Mouse (Mus musculus): ENCODE data around the gene Rab3b. TPM values are rescaled to one million over a fixed set of nuclear protein-coding genes. Genes with fewer than 3 reads are reported as not detected.

The Rab3b gene
- polyA plus RNA-seq, 1 experiment from 2014 or later, result 21.7 TPM

GRCm38 (mm10) chr4:108960619-108961460 is 82.0 kb downstream of the Rab3b start:
- 82% methylated on average over 4 of the region's 4 CpGs for WGBS
- H3K4me3 ChIP-seq (replicated peaks), result no peak overlapping the region

GRCm38 (mm10) chr4:108963017-108963416 is 84.2 kb downstream of the Rab3b start:
- no peak for ATAC-seq (ENCODE audit: insufficient number of reproducible peaks, low FRiP score, low TSS enrichment, low read depth)

More at GRCm38 (mm10) chr4:108960619-108961460, 82.0 kb downstream of the Rab3b start:
- Histone ChIP-seq H3K4me2 (replicated peaks) (no peak overlapping the region), H3K36me3 (no peaks in the 10 kb centered on the region), H3K9ac (no peak overlapping the region), H3K9me3 (replicated peaks) (no peaks in the 10 kb centered on the region), H3K4me1 (no peaks in the 10 kb centered on the region), H3K27me3 (no peaks in the 10 kb centered on the region), H3K27ac (replicated peaks) (no peak overlapping the region)
- ATAC-seq (ENCODE audit: insufficient number of reproducible peaks, low FRiP score, low TSS enrichment, low read depth), result no peak

GRCm38 (mm10) chr4:108969517-108969916 is 90.7 kb downstream of the Rab3b start:
- 74% methylated on average over 3 of the region's 3 CpGs for WGBS
- Histone ChIP-seq H3K9me3 (replicated peaks) (no peaks in the 10 kb centered on the region), H3K9ac (no peak overlapping the region), H3K4me2 (replicated peaks) (no peak overlapping the region), H3K27ac (replicated peaks) (no peak overlapping the region), H3K27me3 (no peaks in the 10 kb centered on the region), H3K4me3 (replicated peaks) (no peak overlapping the region), H3K36me3 (no peaks in the 10 kb centered on the region), H3K4me1 (no peaks in the 10 kb centered on the region)
- no peak for ATAC-seq (ENCODE audit: insufficient number of reproducible peaks, low FRiP score, low TSS enrichment, low read depth)

More at GRCm38 (mm10) chr4:108963017-108963416, 84.2 kb downstream of the Rab3b start:
- Histone ChIP-seq H3K9ac (no peak overlapping the region), H3K36me3 (no peaks in the 10 kb centered on the region), H3K27ac (replicated peaks) (no peak overlapping the region), H3K27me3 (no peaks in the 10 kb centered on the region), H3K4me3 (replicated peaks) (no peak overlapping the region), H3K4me2 (replicated peaks) (no peak overlapping the region), H3K9me3 (replicated peaks) (no peaks in the 10 kb centered on the region), H3K4me1 (no peaks in the 10 kb centered on the region)
- WGBS, result 79% methylated on average over 6 of the region's 6 CpGs

- no peak overlapping the region for H3K27ac ChIP-seq (replicated peaks)
- no peaks in the 10 kb centered on the region for H3K27me3 ChIP-seq
- 63% methylated on average over 5 of the region's 5 CpGs for WGBS
- ATAC-seq (ENCODE audit: insufficient number of reproducible peaks, low FRiP score, low TSS enrichment, low read depth), result no peak
- H3K9ac ChIP-seq, result no peak overlapping the region
- no peaks in the 10 kb centered on the region for H3K9me3 ChIP-seq (replicated peaks)
- H3K4me3 ChIP-seq (replicated peaks), result no peak overlapping the region
- no peaks in the 10 kb centered on the region for H3K4me1 ChIP-seq
- H3K4me2 ChIP-seq (replicated peaks), result no peak overlapping the region
- no peaks in the 10 kb centered on the region for H3K36me3 ChIP-seq
Measured at GRCm38 (mm10) chr4:108971054-108971453, 92.2 kb downstream of the Rab3b start.

- WGBS, result 43% methylated on average over 6 of the region's 6 CpGs
- no peak for ATAC-seq (ENCODE audit: insufficient number of reproducible peaks, low FRiP score, low TSS enrichment, low read depth)
- H3K4me1 ChIP-seq, result no peaks in the 10 kb centered on the region
- H3K4me2 ChIP-seq (replicated peaks), result no peak overlapping the region
- no peaks in the 10 kb centered on the region for H3K9me3 ChIP-seq (replicated peaks)
- no peaks in the 10 kb centered on the region for H3K36me3 ChIP-seq
- H3K27ac ChIP-seq (replicated peaks), result no peak overlapping the region
- no peak overlapping the region for H3K9ac ChIP-seq
- no peak overlapping the region for H3K4me3 ChIP-seq (replicated peaks)
- H3K27me3 ChIP-seq, result no peaks in the 10 kb centered on the region
Measured at GRCm38 (mm10) chr4:108976458-108977071, 97.7 kb downstream of the Rab3b start.

GRCm38 (mm10) chr4:108986833-108987472 is 108.1 kb downstream of the Rab3b start:
- 93% methylated on average over 1 of the region's 1 CpGs for WGBS

GRCm38 (mm10) chr4:108987473-108987842 is 108.6 kb downstream of the Rab3b start:
- H3K9ac ChIP-seq, result no peak overlapping the region
- H3K4me2 ChIP-seq (replicated peaks), result no peak overlapping the region
- no peak for ATAC-seq (ENCODE audit: insufficient number of reproducible peaks, low FRiP score, low TSS enrichment, low read depth)
- H3K27ac ChIP-seq (replicated peaks), result no peak overlapping the region
- H3K27me3 ChIP-seq, result no peaks in the 10 kb centered on the region
- H3K9me3 ChIP-seq (replicated peaks), result no peaks in the 10 kb centered on the region
- no peak overlapping the region for H3K4me3 ChIP-seq (replicated peaks)
- no peaks in the 10 kb centered on the region for H3K36me3 ChIP-seq
- no peaks in the 10 kb centered on the region for H3K4me1 ChIP-seq
- WGBS, result 52% methylated on average over 4 of the region's 4 CpGs

More at GRCm38 (mm10) chr4:108986833-108987472, 108.1 kb downstream of the Rab3b start:
- H3K27ac ChIP-seq (replicated peaks), result no peak overlapping the region
- H3K4me1 ChIP-seq, result no peaks in the 10 kb centered on the region
- no peak overlapping the region for H3K9ac ChIP-seq
- ATAC-seq (ENCODE audit: insufficient number of reproducible peaks, low FRiP score, low TSS enrichment, low read depth), result no peak
- no peak overlapping the region for H3K4me3 ChIP-seq (replicated peaks)
- H3K36me3 ChIP-seq, result no peaks in the 10 kb centered on the region
- no peak overlapping the region for H3K4me2 ChIP-seq (replicated peaks)
- H3K27me3 ChIP-seq, result no peaks in the 10 kb centered on the region
- H3K9me3 ChIP-seq (replicated peaks), result no peaks in the 10 kb centered on the region

- 67% methylated on average over 2 of the region's 2 CpGs for WGBS
- no peak overlapping the region for H3K4me3 ChIP-seq (replicated peaks)
- H3K27ac ChIP-seq (replicated peaks), result no peak overlapping the region
- no peak overlapping the region for H3K9ac ChIP-seq
- no peaks in the 10 kb centered on the region for H3K9me3 ChIP-seq (replicated peaks)
- H3K27me3 ChIP-seq, result no peaks in the 10 kb centered on the region
- H3K36me3 ChIP-seq, result no peaks in the 10 kb centered on the region
- ATAC-seq (ENCODE audit: insufficient number of reproducible peaks, low FRiP score, low TSS enrichment, low read depth), result no peak
- no peak overlapping the region for H3K4me2 ChIP-seq (replicated peaks)
- H3K4me1 ChIP-seq, result no peaks in the 10 kb centered on the region
Measured at GRCm38 (mm10) chr4:108989430-108989829, 110.6 kb downstream of the Rab3b start.

- no peaks in the 10 kb centered on the region for H3K4me1 ChIP-seq
- no peaks in the 10 kb centered on the region for H3K36me3 ChIP-seq
- H3K4me2 ChIP-seq (replicated peaks), result no peak overlapping the region
- H3K27me3 ChIP-seq, result no peaks in the 10 kb centered on the region
- ATAC-seq (ENCODE audit: insufficient number of reproducible peaks, low FRiP score, low TSS enrichment, low read depth), result no peak
- no peak overlapping the region for H3K27ac ChIP-seq (replicated peaks)
- H3K9ac ChIP-seq, result no peak overlapping the region
- H3K4me3 ChIP-seq (replicated peaks), result no peak overlapping the region
- no peaks in the 10 kb centered on the region for H3K9me3 ChIP-seq (replicated peaks)
Measured at GRCm38 (mm10) chr4:108990032-108990431, 111.2 kb downstream of the Rab3b start.

- H3K27ac ChIP-seq (replicated peaks), result no peak overlapping the region
- H3K4me3 ChIP-seq (replicated peaks), result no peak overlapping the region
- WGBS, result 91% methylated on average over 6 of the region's 6 CpGs
Measured at GRCm38 (mm10) chr4:108990571-108990970, 111.7 kb downstream of the Rab3b start.

GRCm38 (mm10) chr4:108991811-108992210 is 112.9 kb downstream of the Rab3b start:
- H3K4me1 ChIP-seq, result no peaks in the 10 kb centered on the region
- no peak for ATAC-seq (ENCODE audit: insufficient number of reproducible peaks, low FRiP score, low TSS enrichment, low read depth)
- no peak overlapping the region for H3K27ac ChIP-seq (replicated peaks)
- H3K4me3 ChIP-seq (replicated peaks), result no peak overlapping the region
- no peak overlapping the region for H3K4me2 ChIP-seq (replicated peaks)
- no peaks in the 10 kb centered on the region for H3K27me3 ChIP-seq
- H3K9me3 ChIP-seq (replicated peaks), result no peaks in the 10 kb centered on the region
- H3K36me3 ChIP-seq, result no peaks in the 10 kb centered on the region
- no peak overlapping the region for H3K9ac ChIP-seq

More at GRCm38 (mm10) chr4:108990571-108990970, 111.7 kb downstream of the Rab3b start:
- ATAC-seq (ENCODE audit: insufficient number of reproducible peaks, low FRiP score, low TSS enrichment, low read depth), result no peak
- no peaks in the 10 kb centered on the region for H3K9me3 ChIP-seq (replicated peaks)
- no peaks in the 10 kb centered on the region for H3K4me1 ChIP-seq
- H3K36me3 ChIP-seq, result no peaks in the 10 kb centered on the region
- no peak overlapping the region for H3K4me2 ChIP-seq (replicated peaks)
- H3K9ac ChIP-seq, result no peak overlapping the region
- no peaks in the 10 kb centered on the region for H3K27me3 ChIP-seq
